Mouse (Mus musculus) kidney, embryonic 16.5 days (tissue): Measurements from ENCODE around the gene Inpp4a. TPM values are rescaled to one million over a fixed set of nuclear protein-coding genes. Genes with fewer than 3 reads are reported as not detected.

ENCODE experiments used
- ATAC-seq: fragments of 200-750 bp; cut with Nextera tagmentation; 2 replicates; pipeline ENCODE4 v1.8.0; 2017; ENCODE audit warnings: moderate TSS enrichment; ENCODE audit not compliant: low FRiP score, low TSS enrichment
- H3K27ac ChIP-seq: fragments of 300-500 bp; sonication (generic); 2 replicates; pipeline ENCODE4 v1.5.1; 2014; ENCODE audit warnings: low read length
- H3K27me3 ChIP-seq: fragments of 300-500 bp; sonication (generic); 2 replicates; pipeline ENCODE4 v1.6.1; 2014; ENCODE audit warnings: low read length, control low read depth, mixed read lengths; ENCODE audit not compliant: insufficient read depth
- H3K36me3 ChIP-seq: fragments of 300-500 bp; sonication (generic); 2 replicates; pipeline ENCODE4 v1.6.1; 2014; ENCODE audit warnings: low read length, control low read depth, mixed read lengths; ENCODE audit not compliant: insufficient read depth
- H3K4me1 ChIP-seq: fragments of 300-500 bp; sonication (generic); 2 replicates; pipeline ENCODE4 v1.6.1; 2014; ENCODE audit warnings: low read length, control low read depth, mixed read lengths; ENCODE audit not compliant: insufficient read depth
- H3K4me2 ChIP-seq: fragments of 300-500 bp; sonication (generic); replicated peaks from 2 replicates; pipeline ENCODE4 v1.6.1; 2014; ENCODE audit warnings: low read depth, low read length
- H3K4me3 ChIP-seq: fragments of 300-500 bp; sonication (generic); 2 replicates; pipeline ENCODE4 v1.5.1; 2014; ENCODE audit warnings: mild to moderate bottlenecking, low read length
- H3K9ac ChIP-seq: fragments of 300-500 bp; sonication (generic); replicated peaks from 2 replicates; pipeline ENCODE4 v1.6.1; 2014; ENCODE audit warnings: low read length
- H3K9me3 ChIP-seq: fragments of 300-500 bp; sonication (generic); 2 replicates; pipeline ENCODE4 v1.6.1; 2016; ENCODE audit warnings: low read length, control low read depth
- WGBS: fragments of 180-500 bp; shearing (Covaris S2); extraction: QIAGEN DNeasy Blood & Tissue Kit; methylation state at CpG from one replicate; pipeline ENCODE4 v1.1.7; 2014; 5-methylcytosine and 5-hydroxymethylcytosine counted together
- polyA plus RNA-seq: library from polyadenylated mRNA; unstranded; fragments of >200 nt; fragmentation: Nextera tagmentation; extraction: Ambion mirVana; gene quantifications from 2 replicates; pipeline ENCODE4 v1.2.1, GENCODE M21; 2015

The Inpp4a gene
- polyA plus RNA-seq, 1 experiment from 2014 or later, result 19.2 TPM

DNA sequence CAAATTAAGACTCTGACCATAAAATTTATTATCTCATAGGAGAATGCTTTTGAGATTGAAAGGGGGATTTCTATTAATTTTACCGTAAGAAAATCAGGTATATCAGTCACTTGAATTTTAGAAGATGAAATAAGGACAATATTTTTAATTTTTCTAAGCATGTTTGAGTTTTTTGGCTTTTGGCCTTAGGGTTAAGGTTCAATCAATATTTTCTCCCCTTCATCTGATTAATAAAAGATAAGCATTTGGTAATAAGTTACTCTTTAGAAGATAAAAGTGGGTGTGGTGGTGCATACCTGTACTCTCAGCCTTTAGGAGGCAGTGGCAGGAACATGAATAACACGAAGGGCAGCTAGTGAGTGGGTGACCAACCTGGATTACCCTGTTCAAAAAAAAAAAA lies 761 bp upstream of the Inpp4a start:
- no peak overlapping the region for H3K27ac ChIP-seq
- H3K4me2 ChIP-seq, result no peak overlapping the region
- 81% methylated on average over 2 of the region's 2 CpGs for WGBS
- no peak overlapping the region for H3K4me3 ChIP-seq
- no peaks in the 10 kb centered on the region for H3K27me3 ChIP-seq
- no peaks in the 10 kb centered on the region for H3K9me3 ChIP-seq
- no peak overlapping the region for H3K9ac ChIP-seq
- H3K36me3 ChIP-seq, result no peaks in the 10 kb centered on the region
- H3K4me1 ChIP-seq, result peaks cover 10% of the 10 kb centered on the region
- ATAC-seq, result no peak

DNA sequence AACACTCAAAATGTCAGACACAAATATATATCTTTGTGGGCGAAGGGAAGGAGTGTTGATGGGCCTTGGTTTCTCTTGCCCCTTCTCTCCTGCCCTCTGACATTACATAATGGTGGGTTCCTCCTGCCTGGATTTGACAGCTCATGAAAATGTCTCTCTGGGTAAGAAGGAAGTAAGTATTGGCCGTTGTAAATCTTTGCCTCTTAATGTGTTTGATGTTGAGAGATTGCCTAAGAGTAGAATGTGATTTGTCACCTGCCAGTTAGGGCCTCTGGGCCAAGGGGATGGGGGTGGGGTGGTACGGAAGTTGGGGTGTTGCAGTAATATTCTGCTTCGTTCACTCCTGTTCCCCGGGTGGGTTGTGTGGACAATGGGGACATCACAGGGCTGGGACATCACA lies 985 bp downstream of the Inpp4a start:
- H3K27me3 ChIP-seq, result no peaks in the 10 kb centered on the region
- H3K9me3 ChIP-seq, result no peaks in the 10 kb centered on the region
- no peak overlapping the region for H3K27ac ChIP-seq
- peak overlapping the region; percentile 83 for H3K9ac ChIP-seq
- peaks cover 16% of the 10 kb centered on the region for H3K4me1 ChIP-seq
- no peaks in the 10 kb centered on the region for H3K36me3 ChIP-seq
- no peak for ATAC-seq
- H3K4me3 ChIP-seq, result peak overlapping the region; percentile 81
- H3K4me2 ChIP-seq, result peak overlapping the region; percentile 74
- WGBS, result 13% methylated on average over 5 of the region's 5 CpGs

DNA sequence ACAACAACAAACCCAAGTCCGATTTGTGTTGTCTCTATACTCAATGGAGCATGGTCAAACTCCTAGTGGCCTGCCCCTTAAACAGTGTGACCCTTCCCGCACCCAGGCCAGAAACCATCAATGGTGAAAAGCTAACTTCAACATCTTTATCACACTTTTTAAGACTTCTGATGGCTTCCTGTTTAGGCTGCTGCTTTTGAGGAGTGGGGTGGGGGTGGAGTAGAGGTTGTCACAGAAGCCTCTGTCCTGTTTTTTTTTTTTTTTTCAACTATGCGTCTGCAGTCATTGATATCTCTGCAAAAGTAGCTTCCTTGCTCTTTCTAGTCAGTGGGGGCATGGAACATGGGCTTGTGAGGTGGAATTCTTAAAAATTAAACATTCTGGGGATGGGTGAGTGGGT lies 3.1 kb downstream of the Inpp4a start:
- Histone ChIP-seq H3K4me1 (peaks cover 28% of the 10 kb centered on the region), H3K4me3 (no peak overlapping the region), H3K4me2 (no peak overlapping the region), H3K9me3 (no peaks in the 10 kb centered on the region), H3K36me3 (no peaks in the 10 kb centered on the region), H3K27me3 (no peaks in the 10 kb centered on the region), H3K9ac (no peak overlapping the region), H3K27ac (no peak overlapping the region)
- WGBS, result 50% methylated on average over 3 of the region's 3 CpGs
- no peak for ATAC-seq

DNA sequence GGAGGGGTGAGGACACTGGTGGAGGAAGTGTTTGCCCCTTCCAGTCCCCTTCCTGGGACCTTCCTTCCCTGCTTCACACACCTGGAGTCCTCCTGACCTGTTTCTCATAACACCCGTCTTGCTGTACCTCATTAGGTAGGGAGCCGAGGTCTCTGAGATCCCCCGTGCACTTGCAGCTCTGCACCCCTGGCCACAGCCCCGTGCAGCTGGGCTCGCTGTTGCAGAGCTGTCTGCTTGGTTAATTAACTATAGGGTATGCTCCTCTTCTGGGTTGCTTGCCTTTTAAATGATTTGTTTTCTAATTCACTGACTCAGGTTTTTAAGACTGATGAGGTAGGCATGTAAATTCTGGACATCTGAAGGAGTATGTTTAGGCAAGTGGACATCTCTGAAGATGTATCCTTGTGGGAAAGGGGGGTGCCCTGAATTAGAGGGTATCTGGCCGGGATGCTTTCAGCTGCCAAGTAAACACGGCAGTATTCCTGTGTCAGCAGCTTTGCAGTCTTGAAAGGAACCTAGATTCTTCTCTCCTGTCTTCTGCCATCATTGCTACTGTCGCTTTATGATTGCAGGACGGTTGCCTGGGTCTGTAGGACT lies 6.1 kb downstream of the Inpp4a start:
- no peaks in the 10 kb centered on the region for H3K36me3 ChIP-seq
- peak; percentile 66; the same call in 1 of the 2 replicates for ATAC-seq
- WGBS, result 33% methylated on average over 9 of the region's 9 CpGs

DNA sequence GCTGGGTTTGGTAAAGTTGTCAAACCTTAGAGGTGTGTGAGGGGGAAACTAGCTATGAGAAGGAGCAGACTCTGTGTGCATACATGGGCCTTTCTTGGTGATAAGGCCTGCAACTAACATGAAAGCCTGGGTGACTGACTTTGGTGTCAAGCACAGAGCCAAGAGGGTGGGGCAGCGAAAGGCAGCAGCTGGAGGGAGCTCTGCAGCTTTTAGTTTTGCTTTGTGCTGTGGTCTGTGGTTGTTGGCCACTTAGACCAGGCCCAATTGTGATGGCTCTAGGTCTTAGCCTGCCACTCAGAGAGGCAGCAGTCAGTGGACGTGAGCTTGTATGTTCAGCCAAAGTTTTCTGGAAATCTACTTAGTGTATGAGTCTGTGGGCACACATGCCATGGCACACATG lies 7.9 kb downstream of the Inpp4a start:
- no peak for ATAC-seq
- H3K4me1 ChIP-seq, result peaks cover 22% of the 10 kb centered on the region
- H3K4me2 ChIP-seq, result no peak overlapping the region
- 83% methylated on average over 2 of the region's 2 CpGs for WGBS
- H3K27me3 ChIP-seq, result no peaks in the 10 kb centered on the region
- no peak overlapping the region for H3K27ac ChIP-seq
- H3K9me3 ChIP-seq, result no peaks in the 10 kb centered on the region
- H3K9ac ChIP-seq, result no peak overlapping the region
- H3K36me3 ChIP-seq, result no peaks in the 10 kb centered on the region
- no peak overlapping the region for H3K4me3 ChIP-seq

More for the DNA sequence above, 6.1 kb downstream of the Inpp4a start:
- peak overlapping the region; percentile 25; the same call in 1 of the 2 replicates for H3K27ac ChIP-seq
- no peaks in the 10 kb centered on the region for H3K27me3 ChIP-seq
- no peak overlapping the region for H3K4me2 ChIP-seq
- no peaks in the 10 kb centered on the region for H3K9me3 ChIP-seq
- no peak overlapping the region for H3K4me3 ChIP-seq
- H3K9ac ChIP-seq, result no peak overlapping the region
- peaks cover 24% of the 10 kb centered on the region for H3K4me1 ChIP-seq

DNA sequence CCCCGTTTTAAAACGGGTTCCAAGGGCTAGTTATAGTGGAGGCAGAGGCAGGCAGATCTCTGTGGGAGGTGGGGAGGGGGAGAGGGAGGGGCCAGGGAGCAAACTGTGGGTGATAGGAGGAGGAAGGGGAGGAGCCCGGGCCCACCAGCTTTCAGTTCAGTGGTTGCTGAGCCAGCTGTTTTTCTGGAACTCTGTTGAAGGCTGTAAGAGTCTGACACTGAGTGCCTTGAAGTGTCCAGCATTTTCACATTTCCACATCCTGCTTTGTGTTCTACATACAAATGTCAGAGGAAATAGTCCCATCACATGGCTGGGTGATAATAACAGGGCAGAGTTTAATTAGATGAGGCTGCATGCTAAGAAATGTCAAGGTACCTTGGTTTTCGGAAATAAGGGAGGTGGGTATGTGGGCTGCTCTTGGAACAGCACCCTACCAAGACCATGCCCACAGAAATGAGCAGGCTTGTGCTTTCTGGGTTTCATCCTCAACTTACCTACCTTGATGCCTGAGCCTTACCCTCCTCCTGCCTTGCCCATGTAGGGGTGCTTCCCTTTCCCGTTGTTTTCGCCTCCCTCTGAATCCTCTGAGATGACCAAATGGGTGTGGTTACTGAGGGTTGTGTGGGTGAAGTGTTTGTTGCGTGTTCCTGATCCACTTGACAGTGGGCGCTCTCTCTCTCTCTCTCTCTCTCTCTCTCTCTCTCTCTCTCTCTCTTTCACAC lies 8.5 kb downstream of the Inpp4a start:
- no peak for ATAC-seq
- H3K27me3 ChIP-seq, result no peaks in the 10 kb centered on the region
- no peak overlapping the region for H3K4me3 ChIP-seq
- no peak overlapping the region for H3K4me2 ChIP-seq
- peaks cover 21% of the 10 kb centered on the region for H3K4me1 ChIP-seq
- WGBS, result 80% methylated on average over 8 of the region's 8 CpGs
- no peaks in the 10 kb centered on the region for H3K9me3 ChIP-seq
- H3K36me3 ChIP-seq, result no peaks in the 10 kb centered on the region
- H3K9ac ChIP-seq, result no peak overlapping the region
- no peak overlapping the region for H3K27ac ChIP-seq

DNA sequence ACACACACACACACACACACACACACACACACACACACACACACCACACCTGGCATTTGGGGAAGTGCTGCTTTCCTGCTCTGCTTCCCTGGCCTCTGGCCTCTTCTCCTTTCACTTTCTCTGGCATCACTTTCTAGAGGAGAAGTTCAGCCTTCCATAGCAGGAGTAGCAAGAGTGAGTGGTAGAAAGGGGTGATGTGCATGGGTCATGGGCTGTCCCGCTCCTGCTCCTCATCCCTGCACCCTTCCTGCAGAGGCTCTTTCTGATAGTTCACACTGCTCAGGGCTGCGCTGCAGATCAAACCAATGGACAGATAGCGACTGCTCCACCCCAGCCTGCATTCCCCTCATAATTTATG lies 9.1 kb downstream of the Inpp4a start:
- Histone ChIP-seq H3K9me3 (no peaks in the 10 kb centered on the region), H3K4me2 (no peak overlapping the region), H3K9ac (no peak overlapping the region), H3K36me3 (no peaks in the 10 kb centered on the region), H3K27ac (no peak overlapping the region), H3K4me1 (peaks cover 21% of the 10 kb centered on the region), H3K4me3 (no peak overlapping the region), H3K27me3 (no peaks in the 10 kb centered on the region)
- WGBS, result 63% methylated on average over 3 of the region's 3 CpGs
- no peak for ATAC-seq

DNA sequence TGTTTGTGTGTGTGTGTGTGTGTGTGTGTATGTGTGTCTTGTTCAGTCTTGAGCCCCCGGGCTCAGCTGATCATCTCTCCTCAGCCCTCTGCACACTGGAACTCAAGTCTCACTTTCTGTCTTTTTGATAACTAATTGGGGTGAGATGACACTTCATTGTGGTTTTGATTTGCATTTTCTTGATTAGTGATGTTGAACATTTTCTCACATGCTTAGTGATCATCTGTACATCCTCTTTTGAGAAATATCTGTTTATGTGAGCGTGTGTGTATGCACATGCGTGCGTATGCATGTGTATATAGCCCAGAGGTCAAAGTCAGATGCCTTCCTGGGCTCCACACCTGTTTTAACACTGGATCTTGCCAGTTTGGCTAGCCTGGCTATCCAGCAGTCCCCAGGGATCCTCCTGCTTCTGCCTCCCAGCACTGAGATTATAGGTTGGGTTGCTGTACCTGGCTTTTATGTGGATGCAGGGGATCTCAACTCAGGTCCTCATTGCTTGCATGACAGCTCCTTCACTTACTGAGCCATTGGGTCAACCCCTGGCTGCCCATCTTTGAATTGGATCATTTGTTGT lies 10.4 kb downstream of the Inpp4a start:
- 93% methylated on average over 4 of the region's 4 CpGs for WGBS
- no peak overlapping the region for H3K4me3 ChIP-seq
- H3K27ac ChIP-seq, result no peak overlapping the region
- no peak overlapping the region for H3K9ac ChIP-seq
- no peaks in the 10 kb centered on the region for H3K27me3 ChIP-seq
- ATAC-seq, result no peak
- H3K4me2 ChIP-seq, result no peak overlapping the region
- H3K9me3 ChIP-seq, result no peaks in the 10 kb centered on the region
- H3K36me3 ChIP-seq, result no peaks in the 10 kb centered on the region
- peaks cover 29% of the 10 kb centered on the region for H3K4me1 ChIP-seq

DNA sequence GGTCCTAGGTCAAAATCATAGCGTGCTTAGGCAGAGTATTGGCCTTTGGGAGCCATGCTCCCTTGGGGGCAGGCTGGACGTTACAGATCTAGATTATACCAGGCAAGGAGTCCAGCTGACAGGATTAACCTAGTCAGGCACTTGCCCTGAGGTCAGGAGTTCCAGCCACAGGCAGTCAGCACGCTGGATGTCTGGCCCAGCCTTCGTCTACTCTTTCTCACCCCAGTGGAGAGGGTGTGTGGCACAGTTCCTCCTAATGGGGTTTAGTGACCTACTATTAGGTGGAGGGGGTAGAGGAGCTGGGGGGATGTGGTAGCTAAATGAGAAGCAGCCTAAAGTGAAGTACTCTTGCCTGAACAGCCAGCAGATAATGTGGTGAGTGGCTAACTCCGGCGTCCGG lies 14.7 kb downstream of the Inpp4a start:
- no peaks in the 10 kb centered on the region for H3K9me3 ChIP-seq
- no peaks in the 10 kb centered on the region for H3K36me3 ChIP-seq
- no peak overlapping the region for H3K4me2 ChIP-seq
- ATAC-seq, result no peak
- 34% methylated on average over 7 of the region's 7 CpGs for WGBS
- H3K4me3 ChIP-seq, result no peak overlapping the region
- peaks cover 15% of the 10 kb centered on the region for H3K4me1 ChIP-seq
- no peaks in the 10 kb centered on the region for H3K27me3 ChIP-seq
- no peak overlapping the region for H3K27ac ChIP-seq
- H3K9ac ChIP-seq, result no peak overlapping the region

DNA sequence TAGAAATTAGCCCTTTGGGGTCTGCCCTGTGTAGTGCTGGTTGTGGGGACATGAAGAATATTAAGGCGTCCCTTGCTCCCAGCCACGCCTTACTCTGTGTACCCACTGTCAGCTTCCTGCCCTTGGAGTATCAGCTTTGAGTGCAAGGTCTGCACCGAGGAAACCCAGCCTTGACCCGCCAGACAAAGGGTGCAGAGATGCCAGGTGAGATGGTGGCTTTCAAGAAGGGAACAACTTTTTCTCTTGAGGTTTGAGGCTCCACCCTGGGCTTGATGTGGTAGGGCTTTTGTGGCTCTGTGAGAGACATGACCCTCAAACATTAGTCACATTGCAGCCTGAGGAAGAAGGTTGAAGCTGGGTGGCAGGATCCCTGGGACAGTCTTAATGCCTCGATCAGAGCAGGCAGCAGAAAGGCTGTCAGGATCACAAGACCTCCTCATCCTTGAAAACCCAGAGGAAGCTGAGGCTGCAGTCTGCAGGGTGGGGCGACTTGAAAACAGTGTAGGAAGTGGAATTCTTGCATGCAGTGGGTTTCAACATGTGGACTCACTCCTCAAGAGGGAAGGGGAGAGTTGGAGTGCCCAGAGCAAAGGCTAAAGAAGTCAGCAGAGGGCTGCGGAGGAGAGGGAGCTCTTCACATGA lies 18.1 kb downstream of the Inpp4a start:
- Histone ChIP-seq H3K27me3 (no peaks in the 10 kb centered on the region), H3K36me3 (no peaks in the 10 kb centered on the region), H3K9me3 (no peaks in the 10 kb centered on the region), H3K4me3 (no peak overlapping the region), H3K4me1 (peaks cover 12% of the 10 kb centered on the region), H3K9ac (no peak overlapping the region), H3K27ac (no peak overlapping the region), H3K4me2 (no peak overlapping the region)
- no peak for ATAC-seq
- 69% methylated on average over 7 of the region's 7 CpGs for WGBS
